Mouse (Mus musculus) liver, postnatal 0 days (tissue): ENCODE measurements around the gene Lrch3. TPM values are rescaled to one million over a fixed set of nuclear protein-coding genes. Genes with fewer than 3 reads are reported as not detected.
A peak's percentile ranks its signal among the peaks of the same experiment; 100 is the strongest.

Experiments used
- ATAC-seq: fragments of 200-750 bp; cut with Nextera tagmentation; 2 replicates; pipeline ENCODE4 v1.8.0; 2017; ENCODE audit warnings: mild to moderate bottlenecking, moderate library complexity
- DNase-seq: peaks from one replicate; pipeline ENCODE4 v3.0.0-alpha.2; 2016
- H3K27ac ChIP-seq: fragments of 300-500 bp; sonication (generic); 2 replicates; pipeline ENCODE4 v1.5.1; 2014; ENCODE audit warnings: antibody characterized with exemption, moderate library complexity, mild to moderate bottlenecking, low read depth
- H3K27me3 ChIP-seq: fragments of 300-500 bp; sonication (generic); 2 replicates; pipeline ENCODE4 v1.6.1; 2014; ENCODE audit warnings: low read length, control low read depth, mixed read lengths; ENCODE audit not compliant: insufficient read depth
- H3K36me3 ChIP-seq: fragments of 300-500 bp; sonication (generic); replicated peaks from 2 replicates; pipeline ENCODE4 v1.6.1; 2014; ENCODE audit warnings: mild to moderate bottlenecking, control low read depth, low read length, moderate library complexity, mixed read lengths; ENCODE audit not compliant: insufficient read depth
- H3K4me1 ChIP-seq: fragments of 300-500 bp; sonication (generic); 2 replicates; pipeline ENCODE4 v1.6.1; 2014; ENCODE audit warnings: antibody characterized with exemption, mild to moderate bottlenecking, control low read depth; ENCODE audit not compliant: insufficient read depth
- H3K4me2 ChIP-seq: fragments of 300-500 bp; sonication (generic); 2 replicates; pipeline ENCODE4 v1.6.1; 2014; ENCODE audit warnings: low read depth, mild to moderate bottlenecking, low read length, moderate library complexity, mixed read lengths
- H3K4me3 ChIP-seq: fragments of 300-500 bp; sonication (generic); 2 replicates; pipeline ENCODE4 v1.5.1; 2014; ENCODE audit warnings: low read depth, low read length
- H3K9ac ChIP-seq: fragments of 300-500 bp; sonication (generic); replicated peaks from 2 replicates; pipeline ENCODE4 v1.6.1; 2014; ENCODE audit warnings: mild to moderate bottlenecking, moderate library complexity
- H3K9me3 ChIP-seq: fragments of 300-500 bp; sonication (generic); 2 replicates; pipeline ENCODE4 v1.6.1; 2016; ENCODE audit warnings: mild to moderate bottlenecking, control low read depth, low read length, mixed read lengths
- CTCF ChIP-seq: sonication (generic); IDR thresholded peaks from 2 replicates; pipeline ENCODE4 v1.5.1; 2016; ENCODE audit warnings: antibody characterized with exemption, low read depth
- EP300 ChIP-seq: IDR thresholded peaks from 2 replicates; pipeline ENCODE4 v1.6.1; 2016; ENCODE audit warnings: antibody characterized with exemption, low read depth, mild to moderate bottlenecking
- WGBS: fragments of 180-500 bp; shearing (Covaris S2); extraction: QIAGEN DNeasy Blood & Tissue Kit; methylation state at CpG from one replicate; pipeline ENCODE4 v1.1.7; 2014; ENCODE audit not compliant: insufficient replicate concordance; 5-methylcytosine and 5-hydroxymethylcytosine counted together
- polyA plus RNA-seq: library from polyadenylated mRNA; unstranded; fragments of >200 nt; fragmentation: Nextera tagmentation; extraction: Ambion mirVana; gene quantifications from 2 replicates; pipeline ENCODE4 v1.2.1, GENCODE M21; 2015

Gene Lrch3
- polyA plus RNA-seq, 1 experiment from 2014 or later, result 4.3 TPM

DNA sequence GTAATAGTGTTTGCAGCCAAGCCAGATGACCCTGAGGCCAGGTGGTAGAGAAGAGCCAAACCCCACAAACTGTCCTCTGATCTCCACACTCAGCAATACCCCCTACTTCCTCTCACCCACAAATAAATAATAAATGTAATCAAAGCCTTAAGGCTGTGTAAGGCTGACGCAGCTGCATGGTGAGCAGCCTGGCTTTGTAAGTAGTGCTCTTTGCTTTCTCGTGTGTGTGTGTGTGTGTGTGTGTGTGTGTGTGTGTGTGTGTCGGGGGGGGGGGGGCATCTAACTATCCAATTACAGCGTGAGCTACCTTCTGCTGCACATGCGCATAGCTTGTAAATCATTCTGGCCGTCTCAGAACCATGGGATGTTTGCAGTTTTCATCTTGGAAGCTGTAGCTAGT, 40.4 kb downstream of the Lrch3 start:
- TF ChIP-seq CTCF, result no peak
- no peak for TF ChIP-seq EP300
- peaks cover 18% of the 10 kb centered on the region for H3K36me3 ChIP-seq
- no peaks in the 10 kb centered on the region for H3K4me1 ChIP-seq
- no peak overlapping the region for H3K4me3 ChIP-seq
- no peaks in the 10 kb centered on the region for H3K27me3 ChIP-seq
- DNase-seq (no peak), ATAC-seq (no peak)
- 86% methylated on average over 5 of the region's 6 CpGs for WGBS
- H3K9me3 ChIP-seq, result no peaks in the 10 kb centered on the region
- H3K4me2 ChIP-seq, result no peak overlapping the region
- no peak overlapping the region for H3K9ac ChIP-seq
- no peak overlapping the region for H3K27ac ChIP-seq

DNA sequence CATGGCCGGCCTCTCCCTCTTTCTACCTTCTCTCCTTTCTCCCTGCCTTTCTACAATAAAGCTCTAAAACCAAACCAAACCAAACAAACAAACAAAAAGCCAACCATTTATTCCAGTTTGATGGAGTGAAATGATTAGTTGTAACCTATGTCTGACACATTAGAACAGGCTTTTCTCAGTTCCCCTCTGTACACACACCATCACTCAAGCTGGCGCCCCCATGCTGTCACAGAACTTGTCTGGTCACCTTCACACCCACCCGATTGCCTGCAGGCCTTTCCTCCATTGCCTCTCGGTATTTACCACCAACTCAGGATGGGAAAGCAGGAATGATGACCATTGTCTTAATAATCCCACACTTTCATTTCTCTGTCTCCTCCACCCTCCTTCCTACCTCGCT, 43.0 kb downstream of the Lrch3 start:
- Histone ChIP-seq H3K9ac (no peak overlapping the region), H3K4me1 (no peaks in the 10 kb centered on the region), H3K4me3 (no peak overlapping the region), H3K4me2 (no peak overlapping the region), H3K27ac (no peak overlapping the region), H3K27me3 (no peaks in the 10 kb centered on the region), H3K9me3 (no peaks in the 10 kb centered on the region), H3K36me3 (peaks cover 26% of the 10 kb centered on the region)
- 82% methylated on average over 5 of the region's 5 CpGs for WGBS
- no peak for DNase-seq
- TF ChIP-seq EP300 (no peak), CTCF (peak; percentile 8; the same call in 1 of the 2 replicates)
- ATAC-seq, result no peak

DNA sequence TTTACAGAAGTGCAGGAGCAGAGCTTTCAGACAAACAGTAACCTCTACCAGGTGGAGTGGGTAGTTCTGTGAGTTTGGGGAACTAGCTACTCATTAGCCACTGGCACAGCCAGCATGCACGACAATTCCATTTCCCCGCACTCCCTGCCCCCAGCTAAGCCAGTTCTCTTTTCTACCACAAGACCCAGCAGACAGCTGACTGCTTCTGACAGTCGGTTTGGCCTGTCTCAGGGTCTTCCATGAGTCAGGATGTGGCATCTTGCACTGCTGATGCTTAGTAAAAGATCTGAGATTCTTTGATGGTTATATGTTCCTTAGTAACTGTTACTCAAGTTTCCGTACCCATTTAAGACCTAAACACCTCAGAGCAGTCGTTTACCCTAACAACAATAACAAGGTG, 58.6 kb downstream of the Lrch3 start:
- peaks cover 26% of the 10 kb centered on the region for H3K36me3 ChIP-seq
- peaks cover 2% of the 10 kb centered on the region; the same call in 1 of the 2 replicates for H3K4me1 ChIP-seq
- H3K27ac ChIP-seq, result no peak overlapping the region
- H3K9me3 ChIP-seq, result no peaks in the 10 kb centered on the region
- no peaks in the 10 kb centered on the region for H3K27me3 ChIP-seq
- DNase-seq (peak; percentile 36), ATAC-seq (peak; percentile 43)
- no peak overlapping the region for H3K9ac ChIP-seq
- no peak overlapping the region for H3K4me3 ChIP-seq
- 49% methylated on average over 5 of the region's 5 CpGs for WGBS
- H3K4me2 ChIP-seq, result no peak overlapping the region
- no peak for TF ChIP-seq CTCF
- no peak for TF ChIP-seq EP300

- 53% methylated on average over 2 of the region's 2 CpGs for WGBS
- peaks cover 2% of the 10 kb centered on the region; the same call in 1 of the 2 replicates for H3K4me1 ChIP-seq
- H3K9ac ChIP-seq, result no peak overlapping the region
- no peak overlapping the region for H3K27ac ChIP-seq
- ATAC-seq (peak; percentile 41; the same call in 1 of the 2 replicates), DNase-seq (no peak)
- peaks cover 29% of the 10 kb centered on the region for H3K36me3 ChIP-seq
- no peak for TF ChIP-seq EP300
- TF ChIP-seq CTCF, result no peak
- H3K4me2 ChIP-seq, result no peak overlapping the region
- no peak overlapping the region for H3K4me3 ChIP-seq
- H3K9me3 ChIP-seq, result no peaks in the 10 kb centered on the region
- H3K27me3 ChIP-seq, result no peaks in the 10 kb centered on the region
Measured at GRCm38 (mm10) chr16:32973047-32973446, 59.1 kb downstream of the Lrch3 start.

DNA sequence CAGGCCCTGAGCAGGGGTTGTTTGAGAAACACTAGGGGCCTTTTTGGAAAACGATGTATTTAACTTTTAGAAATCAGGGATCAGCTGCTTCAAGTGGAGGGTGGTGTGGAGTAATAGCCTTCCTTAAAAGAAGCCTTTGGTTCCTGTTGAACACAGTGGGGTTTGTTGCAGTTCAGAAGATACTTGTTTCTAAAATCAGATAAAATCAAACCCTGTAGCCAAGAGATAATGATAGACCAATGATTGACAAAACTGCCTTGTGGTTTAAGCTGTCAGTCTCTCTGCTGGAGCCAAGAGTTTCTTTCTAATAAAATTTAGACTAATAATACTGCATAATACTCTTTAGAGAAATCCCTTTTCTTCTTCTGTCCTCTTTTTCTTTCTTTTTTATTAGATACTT, 66.3 kb downstream of the Lrch3 start:
- Histone ChIP-seq H3K36me3 (peaks cover 39% of the 10 kb centered on the region), H3K27me3 (no peaks in the 10 kb centered on the region), H3K4me1 (no peaks in the 10 kb centered on the region), H3K27ac (no peak overlapping the region), H3K9ac (no peak overlapping the region), H3K4me3 (no peak overlapping the region), H3K4me2 (no peak overlapping the region), H3K9me3 (no peaks in the 10 kb centered on the region)
- DNase-seq (no peak), ATAC-seq (no peak)
- no peak for TF ChIP-seq EP300
- no peak for TF ChIP-seq CTCF
- WGBS, result 82% methylated on average over 1 of the region's 1 CpGs

DNA sequence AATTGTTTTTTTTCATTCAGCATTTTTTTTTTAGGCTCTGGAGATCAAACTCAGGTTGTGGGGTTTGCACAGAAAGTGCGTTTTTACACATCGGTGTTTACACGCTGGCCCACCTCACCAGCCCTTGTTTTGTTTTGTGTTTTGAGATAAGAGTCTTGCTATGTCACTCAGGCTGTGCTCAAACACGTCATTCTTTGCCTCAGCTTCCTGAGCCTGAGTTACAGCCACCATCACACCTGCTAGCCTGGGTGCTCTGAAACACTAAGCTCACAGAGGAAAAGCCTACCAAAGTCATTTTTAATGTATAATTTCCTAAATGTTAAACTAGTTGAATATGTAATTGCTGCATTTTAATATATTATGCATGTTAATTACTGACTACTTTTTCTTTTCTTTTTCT, 67.5 kb downstream of the Lrch3 start:
- H3K27me3 ChIP-seq, result no peaks in the 10 kb centered on the region
- H3K9me3 ChIP-seq, result no peaks in the 10 kb centered on the region
- ATAC-seq (no peak), DNase-seq (no peak)
- WGBS, result 73% methylated on average over 4 of the region's 4 CpGs
- H3K4me2 ChIP-seq, result no peak overlapping the region
- H3K36me3 ChIP-seq, result peaks cover 37% of the 10 kb centered on the region
- no peak overlapping the region for H3K9ac ChIP-seq
- no peaks in the 10 kb centered on the region for H3K4me1 ChIP-seq
- H3K27ac ChIP-seq, result no peak overlapping the region
- no peak overlapping the region for H3K4me3 ChIP-seq
- TF ChIP-seq CTCF, result no peak
- no peak for TF ChIP-seq EP300

DNA sequence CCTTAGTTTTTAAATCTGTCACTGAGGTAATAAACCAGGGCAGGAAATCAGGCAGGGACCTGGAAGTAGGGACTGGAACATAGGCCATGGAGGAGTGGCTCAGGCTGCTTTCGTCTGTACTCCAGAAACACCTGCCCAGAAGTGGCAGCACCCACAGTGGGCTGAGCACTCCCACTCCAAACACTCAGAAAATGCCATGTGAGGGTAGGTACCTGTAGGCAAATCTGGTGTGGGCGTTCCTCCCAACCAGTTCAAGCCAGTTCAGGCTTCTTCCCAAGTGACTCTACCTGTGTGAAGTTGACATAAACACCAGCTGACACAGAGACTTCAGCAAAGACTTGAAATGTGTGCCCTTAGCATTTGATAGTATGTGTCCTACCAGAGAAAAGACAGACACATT, 70.7 kb downstream of the Lrch3 start:
- ATAC-seq, result no peak

More for the DNA sequence above, 70.7 kb downstream of the Lrch3 start:
- Histone ChIP-seq H3K4me2 (no peak overlapping the region), H3K36me3 (peaks cover 32% of the 10 kb centered on the region), H3K27ac (no peak overlapping the region), H3K27me3 (no peaks in the 10 kb centered on the region), H3K4me3 (no peak overlapping the region), H3K4me1 (no peaks in the 10 kb centered on the region), H3K9ac (no peak overlapping the region), H3K9me3 (no peaks in the 10 kb centered on the region)
- TF ChIP-seq EP300, result no peak
- TF ChIP-seq CTCF, result no peak
- WGBS, result 91% methylated on average over 2 of the region's 2 CpGs
- no peak for DNase-seq
